Mouse (Mus musculus) midbrain, postnatal 0 days (tissue): Measurements from ENCODE around the gene Tecrl. TPM values are rescaled to one million over a fixed set of nuclear protein-coding genes. Genes with fewer than 3 reads are reported as not detected.

Experiments
- ATAC-seq: fragments of 200-750 bp; cut with Nextera tagmentation; 2 replicates; pipeline ENCODE4 v1.8.0; 2017; ENCODE audit warnings: moderate number of reproducible peaks, mild to moderate bottlenecking, moderate TSS enrichment, moderate library complexity; ENCODE audit not compliant: low FRiP score
- DNase-seq: peaks from one replicate; pipeline ENCODE4 v3.0.0-alpha.2; 2015; ENCODE audit warnings: low spot score
- H3K27ac ChIP-seq: fragments of 300-500 bp; sonication (generic); 2 replicates; pipeline ENCODE4 v1.5.1; 2014; ENCODE audit warnings: low read depth, mild to moderate bottlenecking, low read length, mixed read lengths
- H3K27me3 ChIP-seq: fragments of 300-500 bp; sonication (generic); 2 replicates; pipeline ENCODE4 v1.6.1; 2014; ENCODE audit warnings: low read length, control low read depth, mixed read lengths; ENCODE audit not compliant: insufficient read depth
- H3K36me3 ChIP-seq: fragments of 300-500 bp; sonication (generic); 2 replicates; pipeline ENCODE4 v1.6.1; 2014; ENCODE audit warnings: low read length, control low read depth, mixed read lengths; ENCODE audit not compliant: insufficient read depth
- H3K4me1 ChIP-seq: fragments of 300-500 bp; sonication (generic); 2 replicates; pipeline ENCODE4 v1.6.1; 2014; ENCODE audit warnings: mild to moderate bottlenecking, control low read depth, antibody characterized with exemption, low read length, mixed read lengths; ENCODE audit not compliant: insufficient read depth
- H3K4me2 ChIP-seq: fragments of 300-500 bp; sonication (generic); 2 replicates; pipeline ENCODE4 v1.6.1; 2014; ENCODE audit warnings: low read depth, mild to moderate bottlenecking, low read length, mixed read lengths; ENCODE audit not compliant: poor library complexity, severe bottlenecking
- H3K4me3 ChIP-seq: fragments of 300-500 bp; sonication (generic); 2 replicates; pipeline ENCODE4 v1.5.1; 2014; ENCODE audit warnings: low read depth, mild to moderate bottlenecking, low read length, moderate library complexity
- H3K9ac ChIP-seq: fragments of 300-500 bp; sonication (generic); replicated peaks from 2 replicates; pipeline ENCODE4 v1.6.1; 2014; ENCODE audit warnings: mild to moderate bottlenecking, low read length, moderate library complexity, mixed read lengths; ENCODE audit not compliant: poor library complexity, severe bottlenecking
- H3K9me3 ChIP-seq: fragments of 300-500 bp; sonication (generic); 2 replicates; pipeline ENCODE4 v1.6.1; 2016; ENCODE audit warnings: low read length, control low read depth
- CTCF ChIP-seq: IDR thresholded peaks from 2 replicates; pipeline ENCODE4 v1.5.1; 2016; ENCODE audit warnings: antibody characterized with exemption, mild to moderate bottlenecking
- WGBS: fragments of 180-500 bp; shearing (Covaris S2); extraction: QIAGEN DNeasy Blood & Tissue Kit; methylation state at CpG from one replicate; pipeline ENCODE4 v1.1.7; 2014; 5-methylcytosine and 5-hydroxymethylcytosine counted together
- polyA plus RNA-seq: library from polyadenylated mRNA; unstranded; fragments of >200 nt; fragmentation: Nextera tagmentation; extraction: Ambion mirVana; gene quantifications from 2 replicates; pipeline ENCODE4 v1.2.1, GENCODE M21; 2015
- total RNA-seq: library from RNA; depleted of rRNA; stranded (reverse); fragments of >200 nt; gene quantifications from 2 replicates; pipeline ENCODE4 v1.2.3, GENCODE M21; 2014; rRNA removed

Gene Tecrl
- total RNA-seq (0.19 and 0.22 TPM in 2 replicates), polyA plus RNA-seq (0.09 and 0.57 TPM in 2 replicates)

GRCm38 (mm10) chr5:83354846-83355561 is at the start of gene Tecrl:
Gene Tecrl, minus strand, starts transcription at chr5:83355195.
- H3K4me2 ChIP-seq: no peak within 1 kb of the TSS
- no peak within 1 kb of the TSS for H3K4me3 ChIP-seq
- no peaks in the 10 kb centered on the region for H3K36me3 ChIP-seq
- H3K27me3 ChIP-seq: no peaks in the 10 kb centered on the region
- no peak within 1 kb of the TSS for H3K9ac ChIP-seq
- no peak within 1 kb of the TSS for H3K27ac ChIP-seq
- no peak for ATAC-seq
- H3K4me1 ChIP-seq: 0 out of 2 replicates have a peak, but pooled peaks cover 2% of the 10 kb centered on the region
- DNase-seq: no peak
- H3K9me3 ChIP-seq: no peaks in the 10 kb centered on the region
- 27% methylated on average over 9 of the region's 9 CpGs for WGBS
- no peak for TF ChIP-seq CTCF

GRCm38 (mm10) chr5:83385021-83385420 is 30.0 kb upstream of the Tecrl start:
- Histone ChIP-seq H3K27me3 (no peaks in the 10 kb centered on the region), H3K36me3 (no peaks in the 10 kb centered on the region), H3K4me3 (no peak overlapping the region), H3K9ac (no peak overlapping the region), H3K9me3 (no peaks in the 10 kb centered on the region), H3K4me2 (no peak overlapping the region), H3K27ac (no peak overlapping the region), H3K4me1 (no peaks in the 10 kb centered on the region)
- DNase-seq: no peak
- no peak for ATAC-seq
- WGBS: 81% methylated on average over 2 of the region's 2 CpGs
- TF ChIP-seq CTCF: no peak

- no peak overlapping the region for H3K4me2 ChIP-seq
- H3K27me3 ChIP-seq: no peaks in the 10 kb centered on the region
- ATAC-seq: peak; percentile 31; the same call in 1 of the 2 replicates
- no peak for DNase-seq
- no peak for TF ChIP-seq CTCF
- no peaks in the 10 kb centered on the region for H3K9me3 ChIP-seq
- WGBS: 44% methylated on average over 2 of the region's 2 CpGs
- H3K9ac ChIP-seq: no peak overlapping the region
- no peak overlapping the region for H3K4me3 ChIP-seq
- no peaks in the 10 kb centered on the region for H3K36me3 ChIP-seq
- 0 out of 2 replicates have a peak, but pooled peaks cover 2% of the 10 kb centered on the region for H3K4me1 ChIP-seq
- no peak overlapping the region for H3K27ac ChIP-seq
These were observed 3.4 kb downstream of the Tecrl start for GRCm38 (mm10) chr5:83351615-83352014.

GRCm38 (mm10) chr5:83339144-83339543 is 15.9 kb downstream of the Tecrl start:
- ATAC-seq: no peak
- 87% methylated on average over 4 of the region's 4 CpGs for WGBS
- H3K27me3 ChIP-seq: no peaks in the 10 kb centered on the region
- no peak for DNase-seq
- H3K9me3 ChIP-seq: no peaks in the 10 kb centered on the region
- no peaks in the 10 kb centered on the region for H3K36me3 ChIP-seq
- H3K4me2 ChIP-seq: no peak overlapping the region
- no peak overlapping the region for H3K27ac ChIP-seq
- H3K4me1 ChIP-seq: no peaks in the 10 kb centered on the region
- H3K4me3 ChIP-seq: no peak overlapping the region
- no peak for TF ChIP-seq CTCF
- H3K9ac ChIP-seq: no peak overlapping the region

GRCm38 (mm10) chr5:83267148-83267776 is 87.7 kb downstream of the Tecrl start:
- Histone ChIP-seq H3K36me3 (no peaks in the 10 kb centered on the region), H3K27ac (no peak overlapping the region), H3K4me1 (no peaks in the 10 kb centered on the region), H3K4me3 (no peak overlapping the region), H3K9me3 (no peaks in the 10 kb centered on the region), H3K9ac (no peak overlapping the region), H3K27me3 (no peaks in the 10 kb centered on the region), H3K4me2 (no peak overlapping the region)
- ATAC-seq (no peak), DNase-seq (no peak)
- TF ChIP-seq CTCF: no peak
- WGBS: 81% methylated on average over 2 of the region's 2 CpGs

- Histone ChIP-seq H3K27ac (no peak overlapping the region), H3K27me3 (no peaks in the 10 kb centered on the region), H3K36me3 (no peaks in the 10 kb centered on the region), H3K4me2 (no peak overlapping the region), H3K4me3 (no peak overlapping the region), H3K4me1 (no peaks in the 10 kb centered on the region), H3K9ac (no peak overlapping the region), H3K9me3 (no peaks in the 10 kb centered on the region)
- no peak for DNase-seq
- ATAC-seq: no peak
- no peak for TF ChIP-seq CTCF
These were observed 94.9 kb downstream of the Tecrl start for GRCm38 (mm10) chr5:83260059-83260458.
